Mouse (Mus musculus) layer of hippocampus, adult 2 months (tissue): ENCODE data around the gene Hspa1b. TPM values are rescaled to one million over a fixed set of nuclear protein-coding genes. Genes with fewer than 3 reads are reported as not detected.
"Not testable (repeated sequence)": the region's sequence is repeated elsewhere in the genome, so short reads cannot be mapped to it uniquely, and the experiment has no call there.

Experiments used
- DNase-seq, 2 experiments: peaks; one replicate each; pipeline ENCODE4 v3.0.0; 2022; ENCODE audit warnings: low spot score in 2 of 2
- H3K27ac ChIP-seq: fragments of 200-600 bp; 2 replicates; pipeline ENCODE4 v1.8.1; 2022
- H3K4me3 ChIP-seq: fragments of 200-600 bp; 2 replicates; pipeline ENCODE4 v1.8.1; 2022; ENCODE audit warnings: mild to moderate bottlenecking
- CTCF ChIP-seq: fragments of 200-600 bp; conservative IDR thresholded peaks from 2 replicates; pipeline ENCODE4 v1.8.1; 2022; ENCODE audit warnings: antibody characterized with exemption, mild to moderate bottlenecking, moderate library complexity
- total RNA-seq, 2 experiments: library from RNA; stranded (reverse); gene quantifications; 2 replicates each; pipeline ENCODE4 v1.2.3; 2021

Hspa1b gene
- total RNA-seq, 2 experiments from 2014 or later = 21.4 to 24.7 TPM

DNA sequence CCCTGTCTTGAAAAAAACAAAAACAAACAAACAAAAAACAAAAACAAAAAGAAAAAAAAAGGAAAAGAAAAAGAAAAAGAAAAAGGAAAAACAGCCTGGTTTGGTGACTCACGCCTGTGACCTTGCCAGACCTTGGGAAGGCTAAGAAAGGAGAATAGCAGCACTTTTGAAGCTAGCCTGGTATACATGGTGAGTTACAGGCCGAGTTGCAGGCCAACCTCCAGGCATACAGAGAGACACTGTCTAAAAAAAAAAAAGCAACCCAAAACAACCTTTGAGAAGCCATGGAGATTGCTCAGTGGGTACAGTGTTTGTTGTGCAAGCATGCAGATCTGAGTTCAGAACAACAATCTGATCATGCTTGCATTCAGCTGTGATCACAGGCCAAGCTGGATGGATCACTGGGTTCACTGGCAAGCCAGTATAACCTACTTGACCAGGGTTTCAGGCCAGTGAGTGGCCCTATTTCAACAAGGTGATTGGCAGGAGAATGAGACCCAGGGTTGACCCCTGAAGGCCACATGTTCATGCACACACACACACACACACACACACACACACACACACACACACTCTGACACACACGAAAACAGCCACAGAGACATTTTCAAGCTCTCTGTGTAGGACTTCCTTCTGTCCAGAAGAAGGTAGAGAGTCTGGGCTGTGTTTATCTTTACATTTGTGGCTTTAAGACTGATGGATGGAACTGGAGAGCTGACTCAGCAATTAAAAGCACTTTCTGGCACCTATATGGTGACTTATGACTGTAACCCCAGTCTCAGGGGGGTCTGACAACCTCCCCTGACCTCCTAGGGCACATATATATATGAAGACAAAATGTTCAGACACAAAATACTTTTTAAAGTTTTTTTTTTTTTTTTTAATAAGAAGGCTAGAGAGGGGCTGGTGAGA, 16.8 kb upstream of the Hspa1b start:
- TF ChIP-seq CTCF = no peak
- Histone ChIP-seq H3K4me3 (no peak overlapping the region), H3K27ac (no peak overlapping the region)
- DNase-seq = no peak

DNA sequence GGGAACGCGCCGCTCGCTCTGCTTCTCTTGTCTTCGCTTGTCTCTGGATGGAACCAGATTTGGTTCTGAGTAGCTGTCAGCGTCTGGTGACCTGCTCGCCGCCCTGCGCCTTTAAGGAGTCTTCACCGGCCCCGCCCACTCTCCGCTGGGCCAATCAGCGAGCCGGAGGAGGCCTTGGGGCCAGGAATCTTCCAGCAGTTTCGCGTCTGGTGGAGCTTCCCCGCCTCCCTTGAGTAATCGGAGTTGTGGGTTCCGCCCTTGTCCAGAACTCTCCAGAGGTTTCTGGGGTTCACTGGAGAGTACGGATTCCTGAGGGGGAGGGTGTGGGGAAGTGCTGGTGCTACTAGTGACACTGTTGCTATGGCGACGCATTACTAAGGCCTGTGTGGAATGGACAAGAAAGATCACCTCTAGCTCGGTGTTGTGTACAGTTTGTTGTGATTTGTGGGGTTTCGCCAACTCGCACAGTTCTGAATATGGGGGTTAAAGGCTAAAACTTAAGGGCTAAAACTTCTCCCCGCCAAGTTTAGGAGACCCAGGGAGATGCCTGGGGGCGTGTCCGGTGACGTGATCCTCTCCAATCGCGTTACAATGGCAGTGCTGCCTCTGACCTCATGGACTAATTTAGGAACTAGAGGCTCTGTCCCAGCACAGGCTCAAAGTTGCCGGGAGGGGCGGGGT, 13.2 kb upstream of the Hspa1b start, which contains the start of the genes Hspa1a and Hspa1l:
Gene Hspa1a (minus strand): TSS at position 88 of the 681 bp plus-strand sequence.
Gene Hspa1l (plus strand): TSS at position 635 of the 681 bp plus-strand sequence.
- H3K27ac ChIP-seq = peak within 1 kb of the TSS; percentile 81
- peak; percentile 61 to 71 for DNase-seq

DNA sequence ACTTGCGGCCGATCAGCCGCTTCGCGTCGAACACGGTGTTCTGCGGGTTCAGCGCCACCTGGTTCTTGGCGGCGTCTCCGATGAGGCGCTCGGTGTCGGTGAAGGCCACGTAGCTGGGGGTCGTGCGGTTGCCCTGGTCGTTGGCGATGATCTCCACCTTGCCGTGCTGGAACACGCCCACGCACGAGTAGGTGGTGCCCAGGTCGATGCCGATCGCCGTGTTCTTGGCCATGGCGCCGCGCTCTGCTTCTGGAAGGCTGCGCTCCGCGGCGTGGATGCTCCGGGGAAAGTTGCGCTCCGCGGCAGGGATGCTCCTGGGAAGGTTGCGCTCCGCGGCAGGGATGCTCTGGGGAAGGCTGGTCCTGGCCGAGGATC, 12.6 kb upstream of the Hspa1b start:
- not testable (repeated sequence) for H3K27ac ChIP-seq, DNase-seq
- peak overlapping the region; percentile 59 for H3K4me3 ChIP-seq

More for the DNA sequence above, 13.2 kb upstream of the Hspa1b start, which contains the start of the genes Hspa1a and Hspa1l:
- peak within 1 kb of the TSS; percentile 59 for H3K4me3 ChIP-seq

DNA sequence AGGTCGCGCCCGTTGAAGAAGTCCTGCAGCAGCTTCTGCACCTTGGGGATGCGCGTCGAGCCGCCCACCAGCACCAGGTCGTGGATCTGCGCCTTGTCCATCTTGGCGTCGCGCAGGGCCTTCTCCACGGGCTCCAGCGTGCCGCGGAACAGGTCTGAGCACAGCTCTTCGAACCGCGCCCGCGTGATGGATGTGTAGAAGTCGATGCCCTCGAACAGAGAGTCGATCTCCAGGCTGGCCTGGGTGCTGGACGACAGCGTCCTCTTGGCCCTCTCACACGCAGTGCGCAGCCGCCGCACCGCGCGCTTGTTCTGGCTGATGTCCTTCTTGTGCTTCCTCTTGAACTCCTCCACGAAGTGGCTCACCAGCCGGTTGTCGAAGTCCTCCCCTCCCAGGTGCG, 11.8 kb upstream of the Hspa1b start:
- not testable (repeated sequence) for H3K4me3 ChIP-seq, H3K27ac ChIP-seq, DNase-seq

DNA sequence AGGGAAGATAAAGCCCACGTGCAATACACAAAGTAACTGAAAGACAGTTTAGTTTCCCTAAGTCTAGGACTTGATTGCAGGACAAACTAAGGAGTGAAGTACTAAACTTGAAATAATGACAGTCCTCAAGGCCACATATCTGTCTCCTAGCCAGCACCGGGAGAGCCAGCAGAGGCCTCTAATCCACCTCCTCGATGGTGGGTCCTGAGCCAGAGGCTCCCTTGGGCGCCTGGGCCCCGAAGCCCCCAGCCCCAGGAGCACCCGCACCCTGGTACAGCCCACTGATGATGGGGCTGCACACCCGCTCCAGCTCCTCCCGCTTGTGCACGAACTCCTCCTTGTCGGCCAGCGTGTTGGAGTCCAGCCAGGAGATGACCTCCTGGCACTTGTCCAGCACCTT, 10.8 kb upstream of the Hspa1b start, which contains the start of gene Gm20481:
Gene Gm20481 (plus strand): TSS at position 91 of the 400 bp plus-strand sequence.
- not testable (repeated sequence) for H3K4me3 ChIP-seq, DNase-seq, H3K27ac ChIP-seq

DNA sequence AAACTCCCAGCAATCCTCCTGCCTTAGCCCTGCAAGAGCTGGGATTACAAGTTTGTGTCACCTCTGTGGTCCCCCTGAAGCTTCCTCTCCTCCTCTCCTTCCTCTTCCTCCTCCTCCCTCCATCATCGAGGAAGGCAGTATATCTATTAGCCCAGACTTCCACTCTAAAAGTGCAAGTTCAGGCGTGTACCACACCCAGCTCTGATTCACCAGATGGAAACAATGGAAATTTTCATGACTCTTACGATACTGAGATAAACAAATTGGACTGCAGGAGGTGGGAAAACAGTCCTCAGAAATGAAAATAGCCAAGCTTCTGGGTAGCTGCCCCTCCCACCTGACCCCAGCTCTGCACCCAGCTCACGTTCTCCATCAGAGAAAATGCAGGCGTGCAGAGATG, 6.6 kb upstream of the Hspa1b start:
- no peak for DNase-seq
- Histone ChIP-seq H3K27ac (no peak overlapping the region), H3K4me3 (no peak overlapping the region)
- TF ChIP-seq CTCF = no peak

DNA sequence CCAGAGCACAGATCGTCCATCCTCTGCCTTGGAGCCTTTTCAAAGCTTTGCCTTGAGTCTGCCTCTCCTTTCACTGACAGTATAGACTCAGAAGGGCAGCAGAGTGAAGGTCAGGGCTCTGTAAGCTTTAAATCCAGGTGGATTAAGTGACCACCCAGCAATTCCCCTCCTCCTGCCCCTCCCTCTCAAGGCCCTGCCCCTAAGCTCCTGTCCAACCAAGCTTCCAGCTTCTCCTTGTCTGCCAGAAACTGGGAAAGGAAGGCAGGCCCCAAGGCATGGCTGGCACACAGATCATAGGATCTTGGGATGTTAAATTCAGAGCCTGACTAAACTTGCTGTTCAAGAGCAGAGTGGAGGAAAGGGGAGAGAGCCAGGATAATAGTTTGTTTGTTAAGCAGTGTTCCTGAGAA, 5.6 kb upstream of the Hspa1b start:
- no peak for DNase-seq
- no peak overlapping the region for H3K4me3 ChIP-seq
- TF ChIP-seq CTCF = no peak
- H3K27ac ChIP-seq = no peak overlapping the region

DNA sequence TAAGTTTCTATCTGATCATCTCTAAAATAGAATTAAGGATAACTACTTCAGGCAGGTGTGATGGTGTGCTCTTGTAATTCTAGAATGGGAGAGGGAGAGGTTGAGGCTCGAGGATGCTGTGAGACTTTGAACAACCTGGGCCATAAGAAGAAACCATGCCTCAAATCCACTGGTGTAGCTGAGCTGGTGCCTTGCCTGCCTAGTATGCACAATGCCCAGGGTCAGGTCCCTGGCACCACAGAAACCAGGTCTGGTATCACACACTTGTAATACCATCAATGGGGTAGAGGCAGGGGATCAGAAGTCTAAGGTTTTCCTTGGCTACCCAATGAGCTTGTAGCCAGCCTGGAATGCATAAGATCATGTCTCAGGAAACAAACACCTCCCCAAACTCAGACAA, 3.8 kb upstream of the Hspa1b start:
- TF ChIP-seq CTCF = no peak
- Histone ChIP-seq H3K27ac (no peak overlapping the region), H3K4me3 (no peak overlapping the region)
- DNase-seq = no peak

DNA sequence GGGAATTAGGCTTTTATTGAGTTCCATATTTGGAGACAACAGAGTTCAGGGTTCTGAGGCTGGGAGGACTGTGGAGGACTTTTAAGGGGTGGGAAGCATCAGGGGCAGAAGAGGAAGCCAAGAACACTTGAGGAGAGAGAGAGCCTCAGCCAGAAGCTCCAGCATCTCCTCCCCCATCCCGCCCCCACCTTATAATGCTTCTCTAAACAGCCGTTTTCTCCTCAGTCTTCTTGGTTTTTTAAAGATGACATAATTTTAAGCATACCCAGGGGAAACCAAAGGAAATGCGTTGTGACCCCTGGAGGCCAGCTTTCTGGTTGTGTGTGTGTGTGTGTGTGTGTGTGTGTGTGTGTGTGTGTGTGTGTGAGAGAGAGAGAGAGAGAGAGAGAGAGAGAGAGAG, 3.1 kb upstream of the Hspa1b start:
- DNase-seq = no peak
- no peak overlapping the region for H3K4me3 ChIP-seq
- no peak for TF ChIP-seq CTCF
- H3K27ac ChIP-seq = peak overlapping the region; percentile 18; the same call in 1 of the 2 replicates

DNA sequence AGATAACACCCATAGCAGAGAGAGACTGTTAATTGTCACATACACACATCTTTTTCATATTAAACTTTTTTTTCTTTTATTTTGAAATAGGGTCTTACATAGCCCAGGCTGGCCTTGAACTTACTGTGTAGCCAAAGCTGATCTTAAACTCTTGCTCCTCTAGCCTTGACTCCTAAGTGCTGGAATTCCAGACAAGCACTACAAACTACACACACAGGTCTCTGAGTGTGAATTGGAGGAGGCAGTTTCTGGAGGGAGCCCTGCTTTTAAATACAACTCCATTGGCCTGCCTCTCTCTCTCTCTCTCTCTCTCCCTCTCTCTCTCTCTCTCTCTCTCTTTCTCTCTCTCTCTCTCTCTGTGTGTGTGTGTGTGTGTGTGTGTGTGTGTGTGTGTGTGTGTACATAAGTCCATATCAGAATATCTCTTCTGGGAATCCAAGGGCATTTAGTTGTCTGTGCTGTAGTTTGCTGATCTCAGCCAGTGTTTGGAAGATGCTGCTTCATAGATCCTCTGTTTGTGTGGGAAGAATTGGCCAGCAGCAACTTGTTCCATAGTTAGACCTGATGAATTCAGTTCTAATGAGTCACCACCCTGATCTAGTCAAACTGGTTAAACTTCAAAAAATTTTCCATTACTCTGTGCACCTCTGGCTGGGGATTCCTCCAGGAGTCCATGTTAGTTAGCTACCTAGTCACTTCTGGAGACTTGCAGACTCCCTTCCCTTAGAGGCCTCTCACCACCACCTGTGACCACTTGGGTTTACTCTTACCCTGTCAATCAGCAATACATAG, 1.9 kb upstream of the Hspa1b start:
- TF ChIP-seq CTCF = no peak
- no peak overlapping the region for H3K4me3 ChIP-seq
- no peak for DNase-seq
- H3K27ac ChIP-seq = peak overlapping the region; percentile 95; the same call in 1 of the 2 replicates

DNA sequence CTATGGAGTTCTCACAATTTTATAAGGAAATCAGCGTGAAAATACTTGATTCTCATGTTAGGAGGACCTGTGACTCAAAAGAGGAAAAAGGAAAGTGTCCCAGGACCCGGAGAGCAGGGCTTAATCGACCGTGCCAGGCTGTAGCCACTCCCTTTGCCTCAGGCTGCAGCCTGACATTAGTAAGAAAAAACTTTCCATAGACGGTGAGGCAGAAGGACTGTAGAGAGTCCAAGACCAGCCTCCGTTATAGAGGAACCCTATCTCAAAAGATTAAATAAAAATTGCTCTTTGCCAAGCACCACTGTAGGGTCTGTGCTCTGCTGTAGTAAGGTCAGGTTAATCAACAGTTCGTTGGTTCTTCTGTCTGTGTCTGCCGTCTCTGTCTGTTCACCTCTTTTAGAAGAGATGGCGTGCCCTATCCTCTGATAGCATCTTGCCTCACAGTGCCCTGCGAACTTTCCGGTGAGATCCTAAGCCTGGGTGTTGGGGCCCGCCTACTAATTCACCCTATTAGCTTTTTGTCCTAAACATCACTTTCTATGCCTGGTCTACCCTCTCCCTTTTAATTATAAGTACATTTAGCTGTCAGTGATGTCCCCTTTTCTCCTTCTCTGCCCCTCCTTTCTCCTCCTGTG, 960 bp upstream of the Hspa1b start:
- peak overlapping the region; percentile 66 for H3K4me3 ChIP-seq
- TF ChIP-seq CTCF = no peak
- peak overlapping the region; percentile 95 for H3K27ac ChIP-seq
- DNase-seq = no peak

DNA sequence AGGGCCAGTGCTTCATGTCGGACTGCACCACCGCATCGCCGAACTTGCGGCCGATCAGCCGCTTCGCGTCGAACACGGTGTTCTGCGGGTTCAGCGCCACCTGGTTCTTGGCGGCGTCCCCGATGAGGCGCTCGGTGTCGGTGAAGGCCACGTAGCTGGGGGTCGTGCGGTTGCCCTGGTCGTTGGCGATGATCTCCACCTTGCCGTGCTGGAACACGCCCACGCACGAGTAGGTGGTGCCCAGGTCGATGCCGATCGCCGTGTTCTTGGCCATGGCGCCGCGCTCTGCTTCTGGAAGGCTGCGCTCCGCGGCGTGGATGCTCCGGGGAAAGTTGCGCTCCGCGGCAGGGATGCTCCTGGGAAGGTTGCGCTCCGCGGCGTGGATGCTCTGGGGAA, 306 bp downstream of the Hspa1b start:
- not testable (repeated sequence) for H3K27ac ChIP-seq, DNase-seq
- peak overlapping the region; percentile 66 for H3K4me3 ChIP-seq

DNA sequence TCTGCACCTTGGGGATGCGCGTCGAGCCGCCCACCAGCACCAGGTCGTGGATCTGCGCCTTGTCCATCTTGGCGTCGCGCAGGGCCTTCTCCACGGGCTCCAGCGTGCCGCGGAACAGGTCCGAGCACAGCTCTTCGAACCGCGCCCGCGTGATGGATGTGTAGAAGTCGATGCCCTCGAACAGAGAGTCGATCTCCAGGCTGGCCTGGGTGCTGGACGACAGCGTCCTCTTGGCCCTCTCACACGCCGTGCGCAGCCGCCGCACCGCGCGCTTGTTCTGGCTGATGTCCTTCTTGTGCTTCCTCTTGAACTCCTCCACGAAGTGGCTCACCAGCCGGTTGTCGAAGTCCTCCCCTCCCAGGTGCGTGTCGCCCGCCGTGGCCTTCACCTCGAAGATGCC, 1.1 kb downstream of the Hspa1b start:
- H3K4me3 ChIP-seq, H3K27ac ChIP-seq, DNase-seq: not testable (repeated sequence)

DNA sequence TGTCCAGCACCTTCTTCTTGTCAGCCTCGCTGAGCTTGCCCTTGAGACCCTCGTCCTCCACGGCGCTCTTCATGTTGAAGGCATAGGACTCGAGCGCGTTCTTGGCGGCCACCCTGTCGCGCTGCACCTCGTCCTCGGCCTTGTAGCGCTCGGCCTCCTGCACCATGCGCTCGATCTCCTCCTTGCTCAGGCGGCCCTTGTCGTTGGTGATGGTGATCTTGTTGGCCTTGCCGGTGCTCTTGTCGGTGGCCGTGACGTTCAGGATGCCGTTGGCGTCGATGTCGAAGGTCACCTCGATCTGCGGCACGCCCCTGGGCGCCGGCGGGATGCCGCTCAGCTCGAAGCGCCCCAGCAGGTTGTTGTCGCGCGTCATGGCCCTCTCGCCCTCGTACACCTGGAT, 1.7 kb downstream of the Hspa1b start:
- not testable (repeated sequence) for H3K27ac ChIP-seq, H3K4me3 ChIP-seq, DNase-seq
